Mouse (Mus musculus): ENCODE results near the gene Hoxa1. TPM values are rescaled to one million over a fixed set of nuclear protein-coding genes. Genes with fewer than 3 reads are reported as not detected.

Gene Hoxa1
- total and polyA plus RNA-seq, 3 experiments, result 1.9 to 3.7 (median 3.2) TPM

GRCm38 (mm10) chr6:52205638-52206621, 47.8 kb upstream of the Hoxa1 start:
- peaks cover 54% of the 10 kb centered on the region for H3K9me3 ChIP-seq (replicated peaks; ENCODE audit: low read length)
- no peak overlapping the region for H3K27ac ChIP-seq (ENCODE audit: insufficient read depth, low read depth)
- no peak overlapping the region for H3K4me2 ChIP-seq (ENCODE audit: insufficient read depth, low read depth, poor library complexity, severe bottlenecking)
- peaks cover 0 to 7% of the 10 kb centered on the region in 2 experiments; a peak in 1 of 4 replicates for H3K4me1 ChIP-seq (ENCODE audit: control insufficient read depth in 1 of 2, insufficient read depth in 2 of 2)
- TF ChIP-seq ZKSCAN1 (IDR thresholded peaks at IDR 0.05; ENCODE audit: borderline replicate concordance, low read depth, low read length), result no peak
- no peak for TF ChIP-seq BHLHE40 (IDR thresholded peaks at IDR 0.05; ENCODE audit: low read depth, low read length)
- no peak for TF ChIP-seq MAFK (IDR thresholded peaks at IDR 0.05; ENCODE audit: insufficient replicate concordance, low read length)
- peaks cover 23 to 51% of the 10 kb centered on the region in 2 experiments for H3K36me3 ChIP-seq (replicated peaks in 1 of 2; ENCODE audit: control insufficient read depth in 1 of 2, insufficient read depth in 1 of 2, low read length in 1 of 2)
- in situ Hi-C loops (cut with MboI; ENCODE audit: low pct_ligation_motif_present, low pct_unique_long_range_greater_than_20kb, low sequenced_read_pairs), result loop anchor here (25.0 kb wide), 1 partner anchor 194 kb away; the partner anchor contains the start of gene Skap2
- no peak overlapping the region for H3K4me3 ChIP-seq (replicated peaks in 1 of 3; ENCODE audit: low read depth in 2 of 3, low read length in 2 of 3, poor library complexity in 1 of 3)
- no peaks in the 10 kb centered on the region for H3K27me3 ChIP-seq (replicated peaks)
- H3K9ac ChIP-seq (ENCODE audit: insufficient read depth, low read depth), result no peak overlapping the region
- dilution Hi-C loops (cut with MboI; ENCODE audit: extremely low pct_ligation_motif_present, extremely low pct_unique_long_range_greater_than_20kb, low sequenced_read_pairs), result no loop called here
- no peaks in the 10 kb centered on the region for H3K79me2 ChIP-seq (replicated peaks; ENCODE audit: control insufficient read depth, extremely low read depth, insufficient read depth, poor library complexity, severe bottlenecking)
- DNase-seq (ENCODE audit: extremely low read depth), result no peak

GRCm38 (mm10) chr6:52205221-52205620, 47.1 kb upstream of the Hoxa1 start:
- no peaks in the 10 kb centered on the region for H3K27me3 ChIP-seq (replicated peaks)
- H3K9me3 ChIP-seq (replicated peaks; ENCODE audit: low read length), result peaks cover 54% of the 10 kb centered on the region
- no peak for DNase-seq (ENCODE audit: extremely low read depth)
- no peak for TF ChIP-seq CHD2 (IDR thresholded peaks at IDR 0.05; ENCODE audit: low read length)
- TF ChIP-seq GABPA (IDR thresholded peaks at IDR 0.05; ENCODE audit: insufficient replicate concordance, low read depth, low read length), result no peak
- no peak for TF ChIP-seq NELFE (IDR thresholded peaks at IDR 0.05; ENCODE audit: low read depth, low read length)
- TF ChIP-seq EP300 (IDR thresholded peaks at IDR 0.05; ENCODE audit: low read length), result no peak
- TF ChIP-seq MEF2A (IDR thresholded peaks at IDR 0.05; ENCODE audit: borderline replicate concordance, low read depth, low read length), result no peak
- TF ChIP-seq TCF12 (IDR thresholded peaks at IDR 0.05; ENCODE audit: low read depth, low read length), result no peak
- no peak for TF ChIP-seq ZKSCAN1 (IDR thresholded peaks at IDR 0.05; ENCODE audit: borderline replicate concordance, low read depth, low read length)
- no peak for TF ChIP-seq SIN3A (IDR thresholded peaks at IDR 0.05; ENCODE audit: low read length)
- TF ChIP-seq JUND (conservative IDR thresholded peaks at IDR 0.05; ENCODE audit: low read depth, low read length), result no peak
- no peak for TF ChIP-seq RCOR1 (conservative IDR thresholded peaks at IDR 0.05; ENCODE audit: low read depth, low read length)
- TF ChIP-seq USF2 (conservative IDR thresholded peaks at IDR 0.05; ENCODE audit: low read depth, low read length), result no peak
- no peak for TF ChIP-seq ETS1 (conservative IDR thresholded peaks at IDR 0.05; ENCODE audit: low read depth, low read length)
- no peak for TF ChIP-seq JUN (IDR thresholded peaks at IDR 0.05; ENCODE audit: insufficient read depth, low read depth, low read length)
- TF ChIP-seq ZC3H11A (IDR thresholded peaks at IDR 0.05; ENCODE audit: low read depth, low read length), result no peak
- no peak for TF ChIP-seq MYC (IDR thresholded peaks at IDR 0.05; ENCODE audit: low read depth, low read length)
- TF ChIP-seq SMC3 (IDR thresholded peaks at IDR 0.05; ENCODE audit: low read depth, low read length), result no peak
- TF ChIP-seq ZMIZ1 (IDR thresholded peaks at IDR 0.05; ENCODE audit: low read depth, low read length), result no peak
- no peak for TF ChIP-seq PAX5 (IDR thresholded peaks at IDR 0.05; ENCODE audit: low read length)
- no peak for TF ChIP-seq RAD21 (IDR thresholded peaks at IDR 0.05; ENCODE audit: low read depth, low read length)
- no peak for TF ChIP-seq CTCF (conservative IDR thresholded peaks at IDR 0.05 in 1 of 2, IDR thresholded peaks at IDR 0.05 in 1 of 2; ENCODE audit: low read depth in 2 of 2, low read length in 2 of 2)
- no peak overlapping the region for H3K9ac ChIP-seq (ENCODE audit: insufficient read depth, low read depth)
- H3K27ac ChIP-seq (ENCODE audit: insufficient read depth, low read depth), result no peak overlapping the region
- no peaks in the 10 kb centered on the region for H3K79me2 ChIP-seq (replicated peaks; ENCODE audit: control insufficient read depth, extremely low read depth, insufficient read depth, poor library complexity, severe bottlenecking)
- in situ Hi-C loops (cut with MboI; ENCODE audit: low pct_ligation_motif_present, low pct_unique_long_range_greater_than_20kb, low sequenced_read_pairs) (loop anchor here (25.0 kb wide), 1 partner anchor 193 kb away; the partner anchor contains the start of gene Skap2), dilution Hi-C loops (cut with MboI; ENCODE audit: extremely low pct_ligation_motif_present, extremely low pct_unique_long_range_greater_than_20kb, low sequenced_read_pairs) (no loop called here)
- H3K36me3 ChIP-seq (replicated peaks in 1 of 2; ENCODE audit: control insufficient read depth in 1 of 2, insufficient read depth in 1 of 2, low read length in 1 of 2), result peaks cover 23 to 51% of the 10 kb centered on the region in 2 experiments
- peaks cover 0 to 2% of the 10 kb centered on the region in 2 experiments; a peak in 1 of 4 replicates for H3K4me1 ChIP-seq (ENCODE audit: control insufficient read depth in 1 of 2, insufficient read depth in 2 of 2)
- H3K4me2 ChIP-seq (ENCODE audit: insufficient read depth, low read depth, poor library complexity, severe bottlenecking), result no peak overlapping the region
- H3K4me3 ChIP-seq (replicated peaks in 1 of 3; ENCODE audit: low read depth in 2 of 3, low read length in 2 of 3, poor library complexity in 1 of 3), result no peak overlapping the region
